Mouse (Mus musculus) thymus, adult 2 months (tissue): ENCODE measurements around the gene Kbtbd12.

Source experiments
- CTCF ChIP-seq: fragments of 200-500 bp; IDR thresholded peaks from 2 replicates; pipeline ENCODE4 v1.5.1; 2012; ENCODE audit warnings: mild to moderate bottlenecking, control low read depth, low read length, moderate library complexity, borderline replicate concordance; ENCODE audit not compliant: control insufficient read depth, poor library complexity, insufficient read depth; ENCODE audit errors: extremely low read depth
- POLR2A ChIP-seq: fragments of 200-500 bp; IDR thresholded peaks from 2 replicates; pipeline ENCODE4 v1.6.1; 2012; ENCODE audit warnings: mild to moderate bottlenecking, low read length, control low read depth, moderate library complexity; ENCODE audit not compliant: control insufficient read depth, poor library complexity, insufficient read depth; ENCODE audit errors: extremely low read depth

GRCm38 (mm10) chr6:88662284-88662683, 24.5 kb upstream of the Kbtbd12 start:
- TF ChIP-seq CTCF (no peak), POLR2A (no peak)
